Mouse (Mus musculus) spleen, adult 2 months (tissue): ENCODE results near the gene Ephb1.

Experiments used
- CTCF ChIP-seq: fragments of 200-500 bp; IDR thresholded peaks from 2 replicates; pipeline ENCODE4 v1.5.1; 2011; ENCODE audit warnings: mild to moderate bottlenecking, inconsistent platforms; ENCODE audit not compliant: insufficient read depth, insufficient read length, insufficient replicate concordance; ENCODE audit errors: extremely low read depth
- POLR2A ChIP-seq: fragments of 200-500 bp; IDR thresholded peaks from 2 replicates; pipeline ENCODE4 v1.6.1; 2011; ENCODE audit warnings: low read depth, low read length, inconsistent platforms

DNA sequence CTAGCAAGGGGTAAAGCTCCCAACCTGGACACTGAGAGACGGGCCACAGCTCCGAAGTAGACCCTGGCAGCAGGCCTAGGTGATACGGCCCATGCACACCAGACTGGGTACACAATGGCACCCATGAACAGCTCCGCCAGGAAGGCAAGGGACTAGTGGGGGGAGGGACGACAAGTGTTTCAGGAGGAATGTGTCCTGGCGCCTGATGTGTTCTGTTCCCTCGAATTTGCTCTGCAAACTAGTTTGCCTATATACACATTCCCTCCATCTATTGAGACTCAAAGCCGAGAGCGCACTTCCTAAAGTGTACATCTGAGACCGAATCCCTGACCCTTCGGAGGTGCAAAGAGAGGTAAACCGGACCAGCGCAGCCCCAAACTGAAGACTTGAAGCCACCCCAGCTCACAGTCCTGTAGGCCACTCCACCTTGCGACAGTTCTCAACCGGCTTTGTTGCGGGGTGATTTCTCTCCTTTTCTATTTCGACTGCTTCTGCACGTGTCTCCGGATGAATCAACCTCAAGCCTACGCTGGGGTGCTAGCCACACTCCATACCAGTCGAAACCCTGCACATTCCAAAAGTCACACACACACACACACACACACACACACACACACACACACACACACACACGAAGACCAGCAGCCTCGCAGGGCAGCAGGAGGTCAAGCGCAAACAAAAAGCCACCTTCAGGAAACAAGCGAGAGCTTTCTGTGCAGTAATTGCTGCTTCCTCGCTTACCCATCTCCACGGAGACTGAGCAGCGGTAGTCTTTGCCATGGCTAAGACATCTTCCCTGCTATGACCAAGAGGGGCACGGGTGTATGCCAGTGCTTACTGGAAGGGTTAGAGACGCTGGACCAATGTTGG, 2.1 kb downstream of the Ephb1 start:
- no peak for TF ChIP-seq CTCF
- no peak for TF ChIP-seq POLR2A
